Mouse (Mus musculus) midbrain, embryonic 10.5 days (tissue): ENCODE data around the gene Zfp944. TPM values are rescaled to one million over a fixed set of nuclear protein-coding genes. Genes with fewer than 3 reads are reported as not detected.
"Not testable (repeated sequence)": the region's sequence is repeated elsewhere in the genome, so short reads cannot be mapped to it uniquely, and the experiment has no call there.

Experiments used
- DNase-seq: peaks from one replicate; pipeline ENCODE4 v3.0.0-alpha.2; 2017; ENCODE audit warnings: low spot score
- H3K27ac ChIP-seq: fragments of 300-500 bp; sonication (generic); replicated peaks from 2 replicates; pipeline ENCODE4 v1.5.1; 2016; ENCODE audit warnings: mild to moderate bottlenecking
- H3K27me3 ChIP-seq: fragments of 300-500 bp; sonication (generic); 2 replicates; pipeline ENCODE4 v1.6.1; 2016; ENCODE audit warnings: low read depth, mild to moderate bottlenecking; ENCODE audit not compliant: poor library complexity, severe bottlenecking
- H3K36me3 ChIP-seq: fragments of 300-500 bp; sonication (generic); 2 replicates; pipeline ENCODE4 v1.6.1; 2016; ENCODE audit warnings: mild to moderate bottlenecking, moderate library complexity
- H3K4me1 ChIP-seq: fragments of 300-500 bp; sonication (generic); 2 replicates; pipeline ENCODE4 v1.6.1; 2016
- H3K4me3 ChIP-seq: fragments of 300-500 bp; sonication (generic); 2 replicates; pipeline ENCODE4 v1.5.1; 2016; ENCODE audit warnings: mild to moderate bottlenecking, moderate library complexity
- H3K9me3 ChIP-seq: fragments of 300-500 bp; sonication (generic); replicated peaks from 2 replicates; pipeline ENCODE4 v1.6.1; 2016; ENCODE audit warnings: mild to moderate bottlenecking
- WGBS: fragments of 180-500 bp; shearing (Covaris S2); methylation state at CpG from one replicate; pipeline ENCODE4 v1.1.7; 2016; 5-methylcytosine and 5-hydroxymethylcytosine counted together
- polyA plus RNA-seq: library from polyadenylated mRNA; unstranded; fragments of >200 nt; fragmentation: Nextera tagmentation; extraction: Ambion mirVana; gene quantifications from 2 replicates; pipeline ENCODE4 v1.2.1, GENCODE M21; 2016

The Zfp944 gene
- polyA plus RNA-seq = 14.8 TPM in 2 replicates

GRCm38 (mm10) chr17:22361101-22361781 lies at the start of gene Zfp944, which contains the start of gene Zfp758:
Zfp944 (minus strand) TSS chr17:22361400.
Zfp758 (plus strand) TSS chr17:22361453.
- Histone ChIP-seq H3K9me3 (peaks cover 29% of the 10 kb centered on the region), H3K27ac (peak within 1 kb of the TSS; percentile 86), H3K36me3 (peaks cover 48% of the 10 kb centered on the region), H3K4me3 (peak within 1 kb of the TSS; percentile 66), H3K4me1 (peaks cover 12% of the 10 kb centered on the region)
- not testable (repeated sequence) for H3K27me3 ChIP-seq
- DNase-seq = peak; percentile 69
- under 1% methylated on average over 24 of the region's 43 CpGs for WGBS

GRCm38 (mm10) chr17:22410756-22411155 lies 49.6 kb upstream of the Zfp944 start:
- Histone ChIP-seq H3K27ac (no peak overlapping the region), H3K27me3 (no peaks in the 10 kb centered on the region), H3K4me1 (no peaks in the 10 kb centered on the region), H3K9me3 (peaks cover 5% of the 10 kb centered on the region; the same call in 1 of the 2 replicates), H3K36me3 (no peaks in the 10 kb centered on the region), H3K4me3 (no peak overlapping the region)
- WGBS = 83% methylated on average over 2 of the region's 2 CpGs
- DNase-seq = no peak

GRCm38 (mm10) chr17:22363895-22364294 lies 2.7 kb upstream of the Zfp944 start:
- 92% methylated on average over 3 of the region's 3 CpGs for WGBS
- H3K9me3 ChIP-seq = peaks cover 48% of the 10 kb centered on the region

GRCm38 (mm10) chr17:22360572-22360971 lies 628 bp downstream of the Zfp944 start:
- H3K4me1 ChIP-seq = peaks cover 12% of the 10 kb centered on the region
- no peaks in the 10 kb centered on the region for H3K27me3 ChIP-seq
- peak overlapping the region; percentile 66 for H3K4me3 ChIP-seq
- no peak for DNase-seq
- H3K9me3 ChIP-seq = peaks cover 27% of the 10 kb centered on the region
- H3K27ac ChIP-seq = peak overlapping the region; percentile 77; the same call in 1 of the 2 replicates
- H3K36me3 ChIP-seq = peaks cover 52% of the 10 kb centered on the region
- 34% methylated on average over 5 of the region's 5 CpGs for WGBS

More at GRCm38 (mm10) chr17:22363895-22364294, 2.7 kb upstream of the Zfp944 start:
- Histone ChIP-seq H3K27ac (no peak overlapping the region), H3K27me3 (no peaks in the 10 kb centered on the region), H3K4me3 (no peak overlapping the region), H3K4me1 (peaks cover 12% of the 10 kb centered on the region), H3K36me3 (peaks cover 44% of the 10 kb centered on the region)
- DNase-seq = no peak

- Histone ChIP-seq H3K4me1 (no peaks in the 10 kb centered on the region), H3K36me3 (peaks cover 85% of the 10 kb centered on the region), H3K27me3 (no peaks in the 10 kb centered on the region), H3K4me3 (no peak overlapping the region), H3K27ac (no peak overlapping the region), H3K9me3 (0 out of 2 replicates have a peak, but pooled peaks cover 3% of the 10 kb centered on the region)
- no peak for DNase-seq
Measured at GRCm38 (mm10) chr17:22352794-22353193, 8.4 kb downstream of the Zfp944 start.

- peak overlapping the region; percentile 65 for H3K4me3 ChIP-seq
- H3K9me3 ChIP-seq, H3K27me3 ChIP-seq, H3K36me3 ChIP-seq, H3K4me1 ChIP-seq, DNase-seq: not testable (repeated sequence)
- WGBS = 13% methylated on average over 2 of the region's 2 CpGs
- peak overlapping the region; percentile 84 for H3K27ac ChIP-seq
Measured at GRCm38 (mm10) chr17:22315247-22315646, 46.0 kb downstream of the Zfp944 start.

GRCm38 (mm10) chr17:22314730-22315226 lies 46.4 kb downstream of the Zfp944 start, which contains the start of gene CT030661.1:
CT030661.1 (minus strand) TSS chr17:22314837.
- peak within 1 kb of the TSS; percentile 84 for H3K27ac ChIP-seq
- not testable (repeated sequence) for H3K9me3 ChIP-seq, H3K36me3 ChIP-seq, H3K27me3 ChIP-seq, H3K4me1 ChIP-seq
- WGBS = under 1% methylated on average over 20 of the region's 20 CpGs
- peak within 1 kb of the TSS; percentile 65 for H3K4me3 ChIP-seq
- DNase-seq = peak; percentile 82

- WGBS = under 1% methylated on average over 3 of the region's 3 CpGs
- not testable (repeated sequence) for H3K9me3 ChIP-seq
- H3K27ac ChIP-seq = peak overlapping the region; percentile 84
Measured at GRCm38 (mm10) chr17:22314219-22314618, 47.0 kb downstream of the Zfp944 start.

More at GRCm38 (mm10) chr17:22314219-22314618, 47.0 kb downstream of the Zfp944 start:
- not testable (repeated sequence) for H3K4me1 ChIP-seq, H3K27me3 ChIP-seq, H3K36me3 ChIP-seq
- peak overlapping the region; percentile 65 for H3K4me3 ChIP-seq
- peak; percentile 13 for DNase-seq

Other genes with a start within 250 kb of the Zfp944 start
- 1.4 and 1.9 TPM in 2 replicates for gene Zfp947, start 195.2 kb downstream of the Zfp944 start, polyA plus RNA-seq
- 2.5 and 3.0 TPM in 2 replicates for gene Zfp994, start 135.8 kb downstream of the Zfp944 start, polyA plus RNA-seq
- gene CT030661.1, start 46.6 kb downstream of the Zfp944 start, polyA plus RNA-seq = 8.1 and 9.0 TPM in 2 replicates
- 7.7 and 9.0 TPM in 2 replicates for gene Zfp758, start 53 bp upstream of the Zfp944 start, polyA plus RNA-seq
- gene Zfp946, start 62.8 kb upstream of the Zfp944 start, polyA plus RNA-seq = 21.5 and 23.6 TPM in 2 replicates
- not detected in 2 replicates for gene Vmn2r111, start 212.1 kb upstream of the Zfp944 start, polyA plus RNA-seq
- not detected in 2 replicates for gene Vmn2r112, start 239.6 kb upstream of the Zfp944 start, polyA plus RNA-seq